Mouse (Mus musculus) testis, adult 2 months (tissue): ENCODE data around the gene Rhbdf2. TPM values are rescaled to one million over a fixed set of nuclear protein-coding genes. Genes with fewer than 3 reads are reported as not detected.

Source experiments
- H3K27ac ChIP-seq: fragments of 200-500 bp; 2 replicates; pipeline ENCODE4 v1.5.1; 2012; ENCODE audit warnings: low read depth, low read length; ENCODE audit not compliant: control insufficient read depth, insufficient read depth
- H3K27me3 ChIP-seq: fragments of 200-500 bp; 2 replicates; pipeline ENCODE4 v1.6.1; 2012; ENCODE audit warnings: mild to moderate bottlenecking, low read length, moderate library complexity; ENCODE audit not compliant: control insufficient read depth, insufficient read depth
- H3K36me3 ChIP-seq: fragments of 200-500 bp; 2 replicates; pipeline ENCODE4 v1.6.1; 2012; ENCODE audit warnings: mild to moderate bottlenecking, low read length; ENCODE audit not compliant: control insufficient read depth, insufficient read depth
- H3K4me1 ChIP-seq: fragments of 200-500 bp; 2 replicates; pipeline ENCODE4 v1.6.1; 2012; ENCODE audit warnings: low read length; ENCODE audit not compliant: control insufficient read depth, insufficient read depth
- H3K4me3 ChIP-seq: fragments of 200-500 bp; 2 replicates; pipeline ENCODE4 v1.5.1; 2012; ENCODE audit warnings: low read depth, mild to moderate bottlenecking, low read length, moderate library complexity, mixed read lengths; ENCODE audit not compliant: control insufficient read depth
- CTCF ChIP-seq: fragments of 200-500 bp; IDR thresholded peaks from 2 replicates; pipeline ENCODE4 v1.5.1; 2012; ENCODE audit warnings: low read depth, mild to moderate bottlenecking, inconsistent platforms, low read length, moderate library complexity; ENCODE audit not compliant: control insufficient read depth, insufficient read depth, insufficient replicate concordance
- POLR2A ChIP-seq: fragments of 200-500 bp; IDR thresholded peaks from 2 replicates; pipeline ENCODE4 v1.6.1; 2012; ENCODE audit warnings: low read depth, mild to moderate bottlenecking, inconsistent platforms, low read length, moderate library complexity; ENCODE audit not compliant: control insufficient read depth
- polyA plus RNA-seq: library from polyadenylated mRNA; depleted of rRNA; stranded (reverse); fragments of >200 nt; gene quantifications from 2 replicates; pipeline ENCODE4 v1.2.3, GENCODE M21; 2012

The Rhbdf2 gene
- polyA plus RNA-seq, 1 experiment, result 7.5 TPM

GRCm38 (mm10) chr11:116666566-116666965 lies 39.7 kb upstream of the Rhbdf2 start:
- Histone ChIP-seq H3K27me3 (no peaks in the 10 kb centered on the region), H3K4me1 (peaks cover 25% of the 10 kb centered on the region), H3K27ac (no peak overlapping the region), H3K4me3 (no peak overlapping the region), H3K36me3 (no peaks in the 10 kb centered on the region)
- TF ChIP-seq CTCF, result no peak
- no peak for TF ChIP-seq POLR2A

- no peak overlapping the region for H3K4me3 ChIP-seq
- H3K27ac ChIP-seq, result no peak overlapping the region
- peaks cover 26% of the 10 kb centered on the region for H3K4me1 ChIP-seq
- TF ChIP-seq CTCF, result no peak
- no peak for TF ChIP-seq POLR2A
- no peaks in the 10 kb centered on the region for H3K27me3 ChIP-seq
- no peaks in the 10 kb centered on the region for H3K36me3 ChIP-seq
These were observed 38.5 kb upstream of the Rhbdf2 start for GRCm38 (mm10) chr11:116665289-116665688.

- Histone ChIP-seq H3K36me3 (no peaks in the 10 kb centered on the region), H3K27ac (peak overlapping the region; percentile 73), H3K4me1 (peaks cover 30% of the 10 kb centered on the region), H3K27me3 (no peaks in the 10 kb centered on the region), H3K4me3 (no peak overlapping the region)
- TF ChIP-seq CTCF (no peak), POLR2A (no peak)
These were observed 35.1 kb upstream of the Rhbdf2 start for GRCm38 (mm10) chr11:116661948-116662377.

DNA sequence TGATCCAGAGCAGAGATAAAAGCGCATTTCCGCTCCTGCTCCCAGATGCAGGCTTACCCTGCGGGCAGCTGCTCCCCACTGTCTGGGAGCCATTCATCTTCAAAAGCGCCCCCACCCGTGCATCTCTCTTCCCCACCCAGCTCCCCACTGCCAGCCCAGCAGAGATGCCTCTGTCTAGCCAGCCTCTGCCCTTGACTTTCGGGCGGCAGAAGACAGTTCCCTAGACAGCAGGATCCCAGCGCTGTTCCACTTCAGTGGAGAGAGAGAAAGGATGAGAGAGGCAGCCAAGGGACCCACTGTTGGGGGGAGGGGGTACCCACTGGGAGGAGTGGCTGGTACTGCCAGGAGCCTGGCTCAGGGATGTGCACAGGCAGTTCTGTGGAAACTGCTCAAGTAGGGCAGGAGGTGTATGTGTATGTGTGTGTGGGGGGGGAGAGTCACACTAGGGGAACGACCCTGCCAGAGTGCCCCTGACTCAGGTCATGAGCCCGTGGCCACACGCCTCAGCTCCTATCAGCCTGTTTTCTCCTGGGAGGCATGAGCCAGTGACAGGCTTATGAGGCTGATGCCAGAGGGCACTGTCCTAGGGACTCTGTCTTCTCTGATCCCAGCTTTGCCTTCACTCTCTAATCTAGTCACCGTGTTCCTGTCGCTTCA lies 34.6 kb upstream of the Rhbdf2 start:
- Histone ChIP-seq H3K27me3 (no peaks in the 10 kb centered on the region), H3K36me3 (no peaks in the 10 kb centered on the region), H3K4me1 (peaks cover 31% of the 10 kb centered on the region), H3K4me3 (no peak overlapping the region), H3K27ac (peak overlapping the region; percentile 3)
- TF ChIP-seq POLR2A (0 out of 2 replicates have a peak, but pooled peaks have one; percentile 20), CTCF (no peak)

- H3K27me3 ChIP-seq, result no peaks in the 10 kb centered on the region
- H3K4me1 ChIP-seq, result peaks cover 31% of the 10 kb centered on the region
- H3K4me3 ChIP-seq, result no peak overlapping the region
- H3K27ac ChIP-seq, result peak overlapping the region; percentile 15; the same call in 1 of the 2 replicates
- H3K36me3 ChIP-seq, result no peaks in the 10 kb centered on the region
- TF ChIP-seq CTCF, result no peak
- TF ChIP-seq POLR2A, result no peak
These were observed 33.4 kb upstream of the Rhbdf2 start for GRCm38 (mm10) chr11:116660181-116660580.

GRCm38 (mm10) chr11:116659027-116659621 lies 32.3 kb upstream of the Rhbdf2 start:
- Histone ChIP-seq H3K27me3 (no peaks in the 10 kb centered on the region), H3K36me3 (no peaks in the 10 kb centered on the region), H3K4me3 (no peak overlapping the region), H3K4me1 (peaks cover 40% of the 10 kb centered on the region), H3K27ac (no peak overlapping the region; the same call in 1 of the 2 replicates)
- TF ChIP-seq POLR2A (no peak), CTCF (no peak)

GRCm38 (mm10) chr11:116658238-116658637 lies 31.4 kb upstream of the Rhbdf2 start:
- Histone ChIP-seq H3K4me3 (no peak overlapping the region; the same call in 1 of the 2 replicates), H3K27me3 (no peaks in the 10 kb centered on the region), H3K27ac (peak overlapping the region; percentile 59), H3K4me1 (peaks cover 43% of the 10 kb centered on the region), H3K36me3 (no peaks in the 10 kb centered on the region)
- TF ChIP-seq CTCF, result no peak
- no peak for TF ChIP-seq POLR2A
